Mouse (Mus musculus) ES-E14 (cell line): Measurements from ENCODE around the gene Eml4.

Source experiments
- CHD2 ChIP-seq: IDR thresholded peaks from 2 replicates; pipeline ENCODE4 v1.6.1; 2014; ENCODE audit warnings: mild to moderate bottlenecking, low read depth, low read length, inconsistent platforms
- HCFC1 ChIP-seq: IDR thresholded peaks from 2 replicates; pipeline ENCODE4 v1.6.1; 2012; ENCODE audit warnings: low read length, inconsistent platforms, borderline replicate concordance; ENCODE audit not compliant: insufficient read depth
- MAFK ChIP-seq: IDR thresholded peaks from 2 replicates; pipeline ENCODE4 v1.6.1; 2014; ENCODE audit warnings: mild to moderate bottlenecking, low read depth, low read length, inconsistent platforms; ENCODE audit not compliant: insufficient read depth
- ZNF384 ChIP-seq: IDR thresholded peaks from 2 replicates; pipeline ENCODE4 v1.6.1; 2012; ENCODE audit warnings: low read depth, low read length, inconsistent platforms

DNA sequence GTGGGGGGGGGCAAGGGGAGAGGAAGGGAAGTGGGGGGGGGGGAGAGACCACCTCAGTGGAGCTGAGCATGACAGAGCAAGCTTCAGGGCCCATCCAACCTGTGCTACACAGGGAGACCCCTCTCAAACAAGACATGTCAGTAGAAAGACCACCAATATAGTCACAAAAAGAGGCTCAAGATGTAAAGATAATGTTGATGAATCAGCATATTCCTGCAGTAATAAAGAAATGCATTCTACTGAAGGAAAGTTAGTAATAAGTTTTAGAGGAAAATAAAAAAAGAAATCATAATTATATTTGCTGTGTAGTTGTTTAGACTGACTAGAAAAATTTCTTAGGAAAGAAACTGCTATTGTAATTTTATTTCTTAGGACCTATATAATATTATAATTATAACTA lies 23.4 kb downstream of the Eml4 start:
- TF ChIP-seq ZNF384 (no peak), CHD2 (no peak), MAFK (peak; percentile 61), HCFC1 (no peak)
